Mouse (Mus musculus) heart, adult 2 months (tissue): ENCODE results near the gene Pwwp2b. TPM values are rescaled to one million over a fixed set of nuclear protein-coding genes. Genes with fewer than 3 reads are reported as not detected.

Experiments
- DNase-seq, 2 experiments: peaks; one replicate each; pipeline ENCODE4 v3.0.0; 2021
- H3K27ac ChIP-seq: fragments of 200-600 bp; 2 replicates; pipeline ENCODE4 v1.8.1; 2022
- H3K27me3 ChIP-seq: fragments of 200-500 bp; 2 replicates; pipeline ENCODE4 v1.6.1; 2012; ENCODE audit warnings: mild to moderate bottlenecking, low read length, inconsistent platforms, mixed read lengths; ENCODE audit not compliant: control insufficient read depth, insufficient read depth
- H3K36me3 ChIP-seq: fragments of 200-500 bp; 2 replicates; pipeline ENCODE4 v1.6.1; 2012; ENCODE audit warnings: low read length, inconsistent platforms; ENCODE audit not compliant: control insufficient read depth, insufficient read depth
- H3K4me1 ChIP-seq: fragments of 200-500 bp; 2 replicates; pipeline ENCODE4 v1.6.1; 2011; ENCODE audit warnings: low read length; ENCODE audit not compliant: control insufficient read depth, insufficient read depth
- H3K4me3 ChIP-seq: fragments of 200-600 bp; 2 replicates; pipeline ENCODE4 v1.8.1; 2022
- H3K79me2 ChIP-seq: fragments of 200-500 bp; replicated peaks from 2 replicates; pipeline ENCODE4 v1.6.1; 2012; ENCODE audit warnings: mild to moderate bottlenecking, inconsistent platforms, low read length, moderate library complexity, mixed read lengths; ENCODE audit not compliant: control insufficient read depth, insufficient read depth
- H3K9ac ChIP-seq: fragments of 200-500 bp; 2 replicates; pipeline ENCODE4 v1.6.1; 2012; ENCODE audit warnings: low read depth, mild to moderate bottlenecking, control low read depth, inconsistent platforms, low read length, mixed read lengths
- CTCF ChIP-seq: fragments of 200-600 bp; IDR thresholded peaks from 2 replicates; pipeline ENCODE4 v1.8.1; 2022; ENCODE audit warnings: antibody characterized with exemption, mild to moderate bottlenecking, moderate library complexity
- EP300 ChIP-seq: fragments of 200-500 bp; IDR thresholded peaks from 2 replicates; pipeline ENCODE4 v1.6.1; 2011; ENCODE audit warnings: low read depth, low read length, control low read depth; ENCODE audit not compliant: insufficient read depth
- POLR2A ChIP-seq: fragments of 200-500 bp; IDR thresholded peaks from 2 replicates; pipeline ENCODE4 v1.6.1; 2011; ENCODE audit warnings: mild to moderate bottlenecking, low read depth, low read length, control low read depth; ENCODE audit not compliant: insufficient read depth
- WGBS: fragments of 180-500 bp; shearing (Covaris S2); methylation state at CpG from one replicate; pipeline ENCODE4 v1.1.7; 2018; 5-methylcytosine and 5-hydroxymethylcytosine counted together
- intact Hi-C: fragments of 180-260 bp; cut with DNase I; formaldehyde crosslinking; loops from one replicate; pipeline ENCODE4 v1.15.1; 2025
- polyA plus RNA-seq: library from polyadenylated mRNA; depleted of rRNA; stranded (reverse); fragments of >200 nt; gene quantifications from 2 replicates; pipeline ENCODE4 v1.2.3, GENCODE M21; 2012
- total RNA-seq, 2 experiments: library from RNA; stranded (reverse); gene quantifications; 2 replicates each; pipeline ENCODE4 v1.2.3; 2021

Pwwp2b gene
- total and polyA plus RNA-seq, 3 experiments, result 6.8 to 10.2 (median 8.9) TPM

GRCm38 (mm10) chr7:139249406-139250210 is 1.3 kb downstream of the Pwwp2b start:
- peak overlapping the region; percentile 86 for H3K4me3 ChIP-seq
- H3K4me1 ChIP-seq, result peaks cover 39% of the 10 kb centered on the region
- no peaks in the 10 kb centered on the region for H3K79me2 ChIP-seq
- no peaks in the 10 kb centered on the region for H3K27me3 ChIP-seq
- WGBS, result 37% methylated on average over 7 of the region's 7 CpGs
- DNase-seq, result no peak
- peaks cover 3% of the 10 kb centered on the region for H3K36me3 ChIP-seq
- TF ChIP-seq POLR2A (no peak), EP300 (no peak), CTCF (no peak)
- intact Hi-C loops, result loop anchor here (2.0 kb wide), 1 partner anchor 139 kb away; the partner anchor contains the start of gene Inpp5a
- H3K27ac ChIP-seq, result peak overlapping the region; percentile 99
- H3K9ac ChIP-seq, result peak overlapping the region; percentile 99

- TF ChIP-seq CTCF (no peak), EP300 (no peak), POLR2A (no peak)
- no peak overlapping the region for H3K4me3 ChIP-seq
- peaks cover 3% of the 10 kb centered on the region for H3K36me3 ChIP-seq
- H3K9ac ChIP-seq, result peak overlapping the region; percentile 40; the same call in 1 of the 2 replicates
- no peaks in the 10 kb centered on the region for H3K79me2 ChIP-seq
- WGBS, result 31% methylated on average over 5 of the region's 5 CpGs
- no peaks in the 10 kb centered on the region for H3K27me3 ChIP-seq
- DNase-seq, result peak; percentile 71 to 75
- H3K4me1 ChIP-seq, result peaks cover 44% of the 10 kb centered on the region
- intact Hi-C loops, result no loop called here
- H3K27ac ChIP-seq, result peak overlapping the region; percentile 58
Measured at GRCm38 (mm10) chr7:139251881-139252301, 3.6 kb downstream of the Pwwp2b start.

DNA sequence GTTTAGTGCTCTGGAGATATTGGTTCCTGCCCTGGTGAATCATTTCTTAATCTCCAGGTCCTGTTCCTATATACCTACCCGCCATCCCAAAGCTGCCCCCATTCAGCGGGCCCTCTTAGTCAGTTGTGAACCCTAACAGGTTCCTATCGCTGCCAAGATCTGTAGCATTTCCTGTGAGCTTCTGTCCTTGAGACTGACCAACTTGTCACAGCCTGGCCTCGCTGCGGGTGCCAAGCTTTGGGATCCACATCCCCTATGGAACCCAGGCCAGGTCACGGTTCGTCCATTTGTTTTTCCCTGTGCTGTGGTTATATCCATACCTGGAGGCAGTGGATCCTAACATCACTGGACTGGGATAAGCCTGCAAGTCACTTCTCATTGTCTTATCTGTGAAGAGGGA is 4.3 kb downstream of the Pwwp2b start:
- WGBS, result 59% methylated on average over 7 of the region's 7 CpGs
- no peak for TF ChIP-seq EP300

GRCm38 (mm10) chr7:139252986-139253385 is 4.7 kb downstream of the Pwwp2b start:
- Histone ChIP-seq H3K27me3 (no peaks in the 10 kb centered on the region), H3K4me1 (peaks cover 52% of the 10 kb centered on the region), H3K9ac (no peak overlapping the region), H3K4me3 (no peak overlapping the region), H3K27ac (peak overlapping the region; percentile 58), H3K36me3 (peaks cover 4% of the 10 kb centered on the region), H3K79me2 (no peaks in the 10 kb centered on the region)
- intact Hi-C loops, result no loop called here
- TF ChIP-seq POLR2A (no peak), CTCF (no peak), EP300 (no peak)
- DNase-seq, result peak in 1 of 2 experiments; percentile 33
- WGBS, result 39% methylated on average over 9 of the region's 9 CpGs

More for the DNA sequence above, 4.3 kb downstream of the Pwwp2b start:
- Histone ChIP-seq H3K36me3 (peaks cover 4% of the 10 kb centered on the region), H3K9ac (no peak overlapping the region), H3K27ac (peak overlapping the region; percentile 58), H3K4me3 (no peak overlapping the region), H3K4me1 (peaks cover 48% of the 10 kb centered on the region), H3K27me3 (no peaks in the 10 kb centered on the region), H3K79me2 (no peaks in the 10 kb centered on the region)
- DNase-seq, result no peak
- intact Hi-C loops, result no loop called here

GRCm38 (mm10) chr7:139253462-139253861 is 5.2 kb downstream of the Pwwp2b start:
- Histone ChIP-seq H3K4me1 (peaks cover 53% of the 10 kb centered on the region), H3K79me2 (no peaks in the 10 kb centered on the region), H3K4me3 (no peak overlapping the region), H3K27me3 (no peaks in the 10 kb centered on the region), H3K36me3 (peaks cover 4% of the 10 kb centered on the region), H3K9ac (no peak overlapping the region), H3K27ac (peak overlapping the region; percentile 58)
- DNase-seq, result no peak
- 35% methylated on average over 3 of the region's 3 CpGs for WGBS
- no peak for TF ChIP-seq POLR2A
- no peak for TF ChIP-seq CTCF
- TF ChIP-seq EP300, result no peak
- intact Hi-C loops, result no loop called here

- WGBS, result 69% methylated on average over 5 of the region's 5 CpGs
- intact Hi-C loops, result no loop called here
Measured at GRCm38 (mm10) chr7:139254626-139255025, 6.3 kb downstream of the Pwwp2b start.

More at GRCm38 (mm10) chr7:139254626-139255025, 6.3 kb downstream of the Pwwp2b start:
- H3K9ac ChIP-seq, result no peak overlapping the region
- no peaks in the 10 kb centered on the region for H3K27me3 ChIP-seq
- no peaks in the 10 kb centered on the region; the same call in 1 of the 2 replicates for H3K79me2 ChIP-seq
- H3K36me3 ChIP-seq, result peaks cover 7% of the 10 kb centered on the region
- no peak for TF ChIP-seq POLR2A
- no peak for TF ChIP-seq CTCF
- TF ChIP-seq EP300, result no peak
- peaks cover 52% of the 10 kb centered on the region for H3K4me1 ChIP-seq
- H3K4me3 ChIP-seq, result no peak overlapping the region
- DNase-seq, result no peak
- H3K27ac ChIP-seq, result no peak overlapping the region
